Mouse (Mus musculus): Measurements from ENCODE around the gene Gm20388.

- TF ChIP-seq HCFC1 (IDR thresholded peaks at IDR 0.05; ENCODE audit: borderline replicate concordance, insufficient read depth, low read length) (no peak), ZC3H11A (IDR thresholded peaks at IDR 0.05; ENCODE audit: borderline replicate concordance, low read depth, low read length) (no peak), CHD2 (IDR thresholded peaks at IDR 0.05; ENCODE audit: low read depth, low read length) (no peak)
Measured at GRCm38 (mm10) chr8:122661138-122661537, 2750.5 kb downstream of the Gm20388 start.
